Mouse (Mus musculus): ENCODE data around the gene Gm17617. TPM values are rescaled to one million over a fixed set of nuclear protein-coding genes. Genes with fewer than 3 reads are reported as not detected.

Gene Gm17617
- polyA plus RNA-seq (2015; fragmentation: Nextera tagmentation; extraction: Ambion mirVana): not detected in 2 replicates

DNA sequence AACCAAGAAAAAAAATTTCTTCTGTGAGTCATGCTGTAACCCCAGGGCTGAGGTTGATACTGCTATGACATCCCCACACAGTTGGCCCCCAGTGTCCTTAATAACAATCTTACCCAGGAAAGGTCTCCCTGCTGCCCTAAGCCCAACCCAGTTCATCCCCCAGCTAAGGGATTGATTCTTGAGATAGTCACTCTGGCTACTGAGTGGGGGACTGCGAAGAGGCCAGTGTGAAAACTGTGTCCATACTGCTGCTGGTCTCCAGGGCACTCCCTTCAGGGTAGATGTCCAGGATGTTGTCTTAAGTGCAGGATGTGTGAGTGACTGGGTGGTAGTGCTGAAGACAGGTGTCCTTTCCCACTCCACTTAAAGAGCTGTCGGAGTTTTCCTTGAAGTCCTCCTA, at the start of gene Gm17617:
Gene Gm17617 (minus strand): TSS at position 101 of the 400 bp plus-strand sequence.
- Histone ChIP-seq H3K27me3 (no peaks in the 10 kb centered on the region), H3K9me3 (replicated peaks) (no peaks in the 10 kb centered on the region), H3K9ac (no peak within 1 kb of the TSS), H3K4me1 (0 out of 2 replicates have a peak, but pooled peaks cover 4% of the 10 kb centered on the region), H3K4me2 (no peak within 1 kb of the TSS), H3K27ac (no peak within 1 kb of the TSS), H3K4me3 (no peak within 1 kb of the TSS), H3K36me3 (ENCODE audit: poor library complexity, severe bottlenecking) (peaks cover 59% of the 10 kb centered on the region)
- WGBS: 96% methylated on average over 2 of the region's 2 CpGs
- ATAC-seq: no peak

DNA sequence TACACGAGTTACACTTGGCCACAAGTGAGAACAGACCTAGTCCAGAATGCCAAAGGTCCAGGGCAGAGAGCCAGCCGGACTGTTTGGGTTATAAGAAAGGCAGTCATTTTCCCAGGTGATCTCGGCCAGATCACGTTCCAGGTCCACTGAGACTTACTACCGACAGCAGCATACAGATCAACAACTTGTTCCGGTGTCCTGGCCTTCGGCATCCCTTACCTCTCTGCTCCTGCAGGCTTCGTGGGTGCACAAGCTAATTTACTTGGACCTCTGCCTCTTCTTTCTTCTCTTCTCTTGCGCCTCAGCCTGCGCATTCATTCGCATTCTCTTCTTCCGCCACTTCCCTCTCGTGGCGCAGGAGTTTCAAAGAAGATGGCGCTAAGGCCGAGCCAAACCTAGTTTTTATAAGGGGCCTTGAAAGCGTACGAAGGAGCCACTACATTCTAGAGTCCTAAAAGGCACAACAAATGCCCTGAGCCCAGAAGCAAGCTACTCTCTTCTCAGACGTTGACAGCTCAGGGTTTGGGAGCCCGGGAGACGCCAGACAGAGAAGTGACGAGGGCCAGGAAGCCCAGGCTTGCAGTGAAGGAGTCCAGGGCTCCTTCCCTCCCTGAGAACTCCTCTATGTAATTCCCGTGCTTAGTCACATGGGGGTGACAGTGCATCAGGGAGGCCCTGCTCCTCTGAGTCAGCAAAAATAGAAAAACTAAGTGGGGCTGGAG, 49.0 kb upstream of the Gm17617 start:
- WGBS: 3% methylated on average over 23 of the region's 23 CpGs
- Histone ChIP-seq H3K4me3 (peak overlapping the region; percentile 27), H3K4me2 (peak overlapping the region; percentile 55), H3K27ac (peak overlapping the region; percentile 75), H3K4me1 (peaks cover 10% of the 10 kb centered on the region), H3K9me3 (replicated peaks) (no peaks in the 10 kb centered on the region), H3K9ac (peak overlapping the region; percentile 48; the same call in 1 of the 2 replicates), H3K36me3 (ENCODE audit: poor library complexity, severe bottlenecking) (no peaks in the 10 kb centered on the region), H3K27me3 (no peaks in the 10 kb centered on the region)
- peak; percentile 77; the same call in 1 of the 2 replicates for ATAC-seq

DNA sequence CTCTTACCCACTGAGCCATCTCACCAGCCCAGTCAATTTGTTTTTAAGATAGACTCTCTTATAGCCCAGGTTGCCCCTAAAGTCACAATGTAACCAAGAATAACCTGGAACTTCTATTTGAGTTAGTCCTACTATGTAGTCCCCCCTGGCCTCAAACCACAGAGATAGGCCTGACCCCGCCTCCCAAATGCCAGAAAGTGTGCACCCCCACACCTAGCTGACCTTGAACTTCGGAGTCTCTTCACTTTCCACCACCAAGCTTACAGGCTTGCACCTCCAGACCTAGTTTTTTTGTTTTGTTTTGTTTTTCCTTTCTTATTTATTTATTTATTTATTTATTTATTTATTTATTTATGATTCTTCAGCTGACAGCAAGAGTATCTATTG, 48.4 kb upstream of the Gm17617 start:
- 71% methylated on average over 2 of the region's 2 CpGs for WGBS
- H3K27me3 ChIP-seq: no peaks in the 10 kb centered on the region
- no peaks in the 10 kb centered on the region for H3K9me3 ChIP-seq (replicated peaks)
- peaks cover 10% of the 10 kb centered on the region for H3K4me1 ChIP-seq
- peak overlapping the region; percentile 27 for H3K4me3 ChIP-seq
- no peak overlapping the region for H3K27ac ChIP-seq
- 0 out of 2 replicates have a peak overlapping the region, but pooled peaks have one; percentile 48 for H3K9ac ChIP-seq
- H3K4me2 ChIP-seq: peak overlapping the region; percentile 55
- ATAC-seq: no peak
- no peaks in the 10 kb centered on the region for H3K36me3 ChIP-seq (ENCODE audit: poor library complexity, severe bottlenecking)

DNA sequence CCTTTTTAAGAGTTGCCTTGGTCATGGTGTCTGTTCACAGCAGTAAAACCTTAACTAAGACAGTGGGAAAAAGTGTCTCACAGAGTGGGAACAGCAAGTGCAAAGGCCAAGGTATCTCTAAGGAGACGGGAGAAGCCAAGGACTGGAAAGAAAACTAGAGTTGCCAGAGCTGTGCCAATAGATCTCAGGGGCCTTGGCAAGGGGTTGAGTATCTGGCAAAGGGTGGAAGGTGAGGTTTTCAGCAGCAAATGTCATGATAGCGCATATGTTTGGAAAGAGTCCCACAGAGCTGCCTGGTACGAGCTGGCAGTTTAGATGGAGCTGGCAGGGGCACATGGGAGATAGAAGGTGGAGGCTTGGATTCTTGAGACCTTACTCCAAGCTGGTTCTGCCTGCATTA, 46.2 kb upstream of the Gm17617 start:
- no peak overlapping the region for H3K27ac ChIP-seq
- WGBS: 78% methylated on average over 3 of the region's 3 CpGs
- ATAC-seq: no peak

DNA sequence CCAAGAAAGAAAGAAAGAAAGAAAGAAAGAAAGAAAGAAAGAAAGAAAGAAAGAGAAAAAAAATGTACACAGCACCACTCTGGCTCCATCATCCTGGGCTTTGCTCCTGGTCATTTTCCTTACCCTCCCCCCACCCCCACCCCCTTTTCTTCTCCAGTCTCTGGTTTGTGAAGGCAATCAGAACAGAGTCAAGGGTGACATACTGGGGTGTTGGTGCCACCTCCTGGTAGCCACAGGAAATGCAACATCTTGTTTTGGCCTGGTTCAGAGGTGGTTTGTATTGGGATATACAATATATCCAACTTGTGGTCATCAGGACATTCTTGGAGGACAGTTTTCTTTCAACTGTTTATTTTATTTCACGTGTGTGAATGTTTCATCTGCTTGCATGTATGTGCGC, 45.2 kb upstream of the Gm17617 start:
- Histone ChIP-seq H3K4me3 (no peak overlapping the region), H3K27ac (no peak overlapping the region), H3K4me2 (no peak overlapping the region), H3K4me1 (peaks cover 10% of the 10 kb centered on the region), H3K9ac (no peak overlapping the region), H3K36me3 (ENCODE audit: poor library complexity, severe bottlenecking) (no peaks in the 10 kb centered on the region), H3K27me3 (no peaks in the 10 kb centered on the region), H3K9me3 (replicated peaks) (no peaks in the 10 kb centered on the region)
- 33% methylated on average over 2 of the region's 2 CpGs for WGBS
- peak; percentile 17; the same call in 1 of the 2 replicates for ATAC-seq

More for the DNA sequence above, 46.2 kb upstream of the Gm17617 start:
- H3K36me3 ChIP-seq (ENCODE audit: poor library complexity, severe bottlenecking): no peaks in the 10 kb centered on the region
- no peak overlapping the region for H3K9ac ChIP-seq
- peaks cover 10% of the 10 kb centered on the region for H3K4me1 ChIP-seq
- H3K27me3 ChIP-seq: no peaks in the 10 kb centered on the region
- H3K4me2 ChIP-seq: no peak overlapping the region
- H3K9me3 ChIP-seq (replicated peaks): no peaks in the 10 kb centered on the region
- no peak overlapping the region for H3K4me3 ChIP-seq

DNA sequence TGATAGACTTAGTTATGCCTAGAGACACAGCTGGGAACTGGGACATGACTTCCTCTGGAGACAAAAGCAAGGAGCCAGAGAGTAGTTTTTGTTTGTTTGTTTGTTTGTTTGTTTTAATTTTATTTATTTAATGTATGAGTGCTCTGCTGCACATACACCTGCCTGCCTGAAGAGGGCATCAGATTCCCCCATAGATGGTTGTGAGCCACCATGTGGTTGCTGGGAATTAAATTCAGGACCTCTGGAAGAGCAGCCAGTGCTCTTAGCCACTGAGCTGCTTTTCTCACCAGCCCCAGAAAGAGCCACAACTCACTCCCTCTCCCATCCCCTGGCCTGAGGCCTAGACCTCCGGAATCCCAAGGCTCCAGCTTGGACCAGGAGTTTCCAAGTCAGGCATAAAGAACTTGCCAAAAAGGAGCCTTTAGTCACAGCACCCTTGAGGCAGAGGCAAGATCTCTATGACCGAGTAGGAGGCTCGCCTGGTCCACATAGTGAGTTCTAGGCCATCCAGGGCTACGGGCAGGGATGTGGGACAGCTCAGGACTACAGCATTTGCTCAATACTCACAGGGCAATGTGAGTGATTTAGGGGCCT, 44.7 kb upstream of the Gm17617 start:
- WGBS: 67% methylated on average over 4 of the region's 4 CpGs
- Histone ChIP-seq H3K4me3 (no peak overlapping the region), H3K36me3 (ENCODE audit: poor library complexity, severe bottlenecking) (no peaks in the 10 kb centered on the region), H3K4me2 (no peak overlapping the region), H3K27ac (no peak overlapping the region; the same call in 1 of the 2 replicates), H3K4me1 (peaks cover 10% of the 10 kb centered on the region), H3K27me3 (no peaks in the 10 kb centered on the region), H3K9ac (no peak overlapping the region), H3K9me3 (replicated peaks) (no peaks in the 10 kb centered on the region)
- ATAC-seq: no peak

DNA sequence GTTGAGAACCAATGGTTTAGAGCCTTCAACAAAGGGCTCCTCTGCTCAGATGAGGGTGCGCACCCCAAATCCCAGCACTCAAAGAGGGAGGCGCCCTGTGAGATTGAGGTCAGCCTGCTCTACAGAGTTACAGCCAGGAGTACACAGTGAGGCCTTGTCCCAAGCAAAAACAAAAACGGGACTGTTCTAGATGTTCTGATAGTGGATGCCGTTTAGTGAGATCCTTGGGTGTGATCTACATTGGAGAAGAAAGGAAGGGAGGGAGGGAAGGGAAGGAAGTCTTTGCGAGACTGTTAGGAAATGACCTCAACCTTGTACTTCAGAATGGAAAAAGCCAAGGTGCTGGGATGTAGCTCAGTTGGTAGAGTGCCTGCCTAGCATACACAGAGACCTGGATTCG, 42.9 kb upstream of the Gm17617 start:
- WGBS: 93% methylated on average over 6 of the region's 6 CpGs

DNA sequence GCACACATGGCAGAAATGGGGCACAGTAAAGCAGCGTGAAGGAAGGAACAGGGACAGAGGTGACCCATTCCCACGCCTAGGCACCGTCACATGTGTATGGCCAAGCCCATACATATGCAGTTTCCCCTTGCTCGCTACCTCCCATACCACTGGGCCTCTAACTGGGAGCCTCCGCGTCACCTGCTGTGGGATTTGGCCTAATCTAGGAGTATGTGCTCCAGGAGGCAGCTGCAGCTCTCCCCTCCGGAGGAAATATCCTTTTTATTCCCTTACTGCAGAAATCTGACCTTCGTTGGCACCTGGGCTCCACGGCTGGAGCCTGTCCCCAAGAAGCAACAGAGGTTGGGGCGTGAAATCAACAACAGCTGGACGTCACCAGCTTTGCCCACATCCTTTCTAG, 41.0 kb upstream of the Gm17617 start:
- Histone ChIP-seq H3K9ac (no peak overlapping the region), H3K36me3 (ENCODE audit: poor library complexity, severe bottlenecking) (no peaks in the 10 kb centered on the region), H3K4me1 (peaks cover 17% of the 10 kb centered on the region), H3K27me3 (no peaks in the 10 kb centered on the region), H3K9me3 (replicated peaks) (0 out of 2 replicates have a peak, but pooled peaks cover 3% of the 10 kb centered on the region), H3K4me2 (no peak overlapping the region), H3K4me3 (no peak overlapping the region), H3K27ac (no peak overlapping the region)
- no peak for ATAC-seq
- WGBS: 72% methylated on average over 11 of the region's 11 CpGs

More for the DNA sequence above, 42.9 kb upstream of the Gm17617 start:
- Histone ChIP-seq H3K9ac (no peak overlapping the region), H3K4me2 (no peak overlapping the region), H3K4me1 (peaks cover 12% of the 10 kb centered on the region), H3K9me3 (replicated peaks) (no peaks in the 10 kb centered on the region), H3K36me3 (ENCODE audit: poor library complexity, severe bottlenecking) (no peaks in the 10 kb centered on the region), H3K27ac (no peak overlapping the region), H3K27me3 (no peaks in the 10 kb centered on the region), H3K4me3 (no peak overlapping the region)
- ATAC-seq: no peak

DNA sequence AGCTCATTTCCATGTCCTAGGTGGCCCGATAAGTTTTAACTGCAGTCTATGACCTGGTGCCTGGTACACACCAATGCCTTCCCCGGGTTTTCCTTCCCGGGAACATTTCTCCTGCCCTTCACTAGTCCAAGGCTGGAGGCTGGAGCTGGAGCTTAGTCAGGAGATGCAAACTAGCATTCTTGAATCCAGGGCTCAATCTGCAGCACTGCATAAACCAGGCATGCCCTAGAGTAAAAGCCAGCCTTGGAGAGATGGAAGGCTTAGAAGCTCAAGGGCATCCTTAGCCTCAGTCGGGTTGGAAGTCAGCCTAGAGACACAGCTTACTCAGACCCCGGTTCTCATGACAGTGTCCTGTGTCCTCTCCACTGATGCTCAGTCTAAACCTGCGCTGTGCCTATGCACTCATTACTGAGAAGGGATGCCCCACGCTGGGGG, 39.0 kb upstream of the Gm17617 start:
- peak overlapping the region; percentile 82; the same call in 1 of the 2 replicates for H3K27ac ChIP-seq
- no peaks in the 10 kb centered on the region for H3K36me3 ChIP-seq (ENCODE audit: poor library complexity, severe bottlenecking)
- ATAC-seq: no peak
- H3K9ac ChIP-seq: no peak overlapping the region
- H3K27me3 ChIP-seq: no peaks in the 10 kb centered on the region
- H3K4me2 ChIP-seq: peak overlapping the region; percentile 48; the same call in 1 of the 2 replicates
- H3K4me1 ChIP-seq: peaks cover 26% of the 10 kb centered on the region
- 0 out of 2 replicates have a peak, but pooled peaks cover 3% of the 10 kb centered on the region for H3K9me3 ChIP-seq (replicated peaks)
- no peak overlapping the region for H3K4me3 ChIP-seq
- 42% methylated on average over 7 of the region's 7 CpGs for WGBS

DNA sequence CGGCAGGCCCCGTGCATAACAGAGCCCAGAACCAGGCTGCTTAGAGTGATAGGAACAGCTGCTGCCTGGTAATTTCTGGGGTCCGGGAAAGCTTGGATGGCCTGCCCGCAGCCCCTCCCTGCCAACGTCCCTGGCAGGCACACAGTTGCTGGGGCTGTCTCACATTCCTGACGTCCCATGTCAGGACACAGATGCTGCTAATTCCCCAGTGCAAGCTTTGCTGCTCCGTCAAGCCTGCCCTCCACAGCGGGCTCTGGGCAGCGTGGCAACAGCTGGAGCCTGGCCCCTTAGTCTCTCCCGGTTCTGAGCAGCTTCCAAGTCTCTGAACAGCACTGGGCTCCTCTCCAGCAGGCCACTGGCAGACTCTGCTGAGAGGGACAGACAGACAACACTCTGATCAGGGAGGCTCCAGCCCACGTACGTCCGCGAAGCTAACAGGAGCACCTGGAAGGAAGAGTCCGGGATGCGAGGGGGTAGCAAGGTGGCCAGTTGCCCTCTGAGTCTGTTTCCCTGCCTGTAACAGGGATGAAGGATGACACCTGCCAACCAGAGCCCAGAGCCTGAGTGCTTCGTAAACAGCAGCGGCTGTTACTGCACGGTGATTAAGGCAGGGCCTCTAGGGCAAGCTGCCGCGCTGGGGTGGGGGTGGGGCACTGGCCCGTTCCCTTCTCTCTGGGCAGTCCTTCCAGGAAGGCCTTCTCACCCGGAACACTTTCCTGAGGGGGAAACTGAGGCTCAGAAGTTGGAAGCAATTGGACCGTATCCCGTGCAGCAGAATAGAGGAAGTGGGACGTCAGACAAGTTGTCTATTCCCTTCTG, 38.4 kb upstream of the Gm17617 start:
- no peaks in the 10 kb centered on the region for H3K36me3 ChIP-seq (ENCODE audit: poor library complexity, severe bottlenecking)
- peaks cover 26% of the 10 kb centered on the region for H3K4me1 ChIP-seq
- H3K9me3 ChIP-seq (replicated peaks): 0 out of 2 replicates have a peak, but pooled peaks cover 3% of the 10 kb centered on the region
- peak overlapping the region; percentile 48 for H3K4me2 ChIP-seq
- peak overlapping the region; percentile 82 for H3K27ac ChIP-seq
- peak; percentile 85 for ATAC-seq
- H3K9ac ChIP-seq: peak overlapping the region; percentile 34
- WGBS: 14% methylated on average over 26 of the region's 26 CpGs
- H3K4me3 ChIP-seq: peak overlapping the region; percentile 10; the same call in 1 of the 2 replicates
- H3K27me3 ChIP-seq: no peaks in the 10 kb centered on the region

DNA sequence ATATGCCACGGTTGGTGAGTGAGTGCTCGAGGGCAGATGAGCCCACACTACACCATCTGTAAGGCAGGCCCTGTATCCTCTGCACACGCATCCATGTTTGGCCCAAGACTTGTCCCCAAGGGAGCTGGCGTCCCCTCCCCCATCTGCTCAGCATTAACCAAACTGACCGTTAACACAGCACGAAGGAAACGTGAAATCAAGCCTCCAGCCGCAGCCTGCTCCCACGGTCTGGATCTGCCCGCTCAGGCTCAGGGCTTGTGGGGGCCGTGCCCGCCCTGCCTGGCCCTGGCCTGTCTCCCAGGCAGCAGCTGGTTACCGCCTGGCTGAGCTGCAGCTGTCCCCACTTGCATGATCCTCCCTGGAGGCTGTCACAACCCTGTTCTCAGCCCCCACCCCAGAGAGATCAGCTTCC, 35.6 kb upstream of the Gm17617 start:
- no peak overlapping the region for H3K4me2 ChIP-seq
- H3K27ac ChIP-seq: peak overlapping the region; percentile 59
- H3K36me3 ChIP-seq (ENCODE audit: poor library complexity, severe bottlenecking): no peaks in the 10 kb centered on the region
- peaks cover 26% of the 10 kb centered on the region for H3K4me1 ChIP-seq
- H3K9me3 ChIP-seq (replicated peaks): 0 out of 2 replicates have a peak, but pooled peaks cover 3% of the 10 kb centered on the region
- no peak overlapping the region for H3K9ac ChIP-seq
- no peaks in the 10 kb centered on the region for H3K27me3 ChIP-seq
- WGBS: 69% methylated on average over 13 of the region's 13 CpGs
- H3K4me3 ChIP-seq: no peak overlapping the region
- ATAC-seq: peak; percentile 72

All from forebrain, embryonic 13.5 days (tissue).